Mouse (Mus musculus) cerebellum, adult 9-11 months (tissue): ENCODE results near the gene Akr1d1.

Experiments used
- DNase-seq: peaks from one replicate; pipeline ENCODE4 v3.0.0; 2022

The Akr1d1 gene

GRCm38 (mm10) chr6:37529940-37530339, at the start of gene Akr1d1:
Gene Akr1d1, plus strand, starts transcription at chr6:37530173.
- DNase-seq = no peak

GRCm38 (mm10) chr6:37481147-37481546, 48.8 kb upstream of the Akr1d1 start:
- DNase-seq = no peak

DNA sequence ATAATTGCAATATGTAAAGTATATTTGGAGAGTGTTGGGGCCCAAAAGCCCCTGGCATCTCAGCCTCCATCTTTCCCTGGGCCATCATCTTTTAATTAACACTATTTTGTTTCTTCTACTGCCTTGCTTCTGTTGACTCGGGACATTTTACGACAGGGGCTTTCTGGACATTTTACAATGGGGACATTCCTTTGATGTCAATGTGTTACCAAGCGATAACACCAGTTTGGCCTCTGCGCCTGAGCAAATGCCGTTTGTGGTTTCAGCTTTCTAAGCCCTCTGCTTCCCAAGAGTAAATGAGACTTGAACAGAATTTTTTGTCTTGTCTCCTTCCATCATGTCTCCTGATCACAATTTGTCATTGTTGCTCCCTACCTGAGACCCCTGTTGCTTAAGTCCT, 46.7 kb upstream of the Akr1d1 start:
- no peak for DNase-seq

DNA sequence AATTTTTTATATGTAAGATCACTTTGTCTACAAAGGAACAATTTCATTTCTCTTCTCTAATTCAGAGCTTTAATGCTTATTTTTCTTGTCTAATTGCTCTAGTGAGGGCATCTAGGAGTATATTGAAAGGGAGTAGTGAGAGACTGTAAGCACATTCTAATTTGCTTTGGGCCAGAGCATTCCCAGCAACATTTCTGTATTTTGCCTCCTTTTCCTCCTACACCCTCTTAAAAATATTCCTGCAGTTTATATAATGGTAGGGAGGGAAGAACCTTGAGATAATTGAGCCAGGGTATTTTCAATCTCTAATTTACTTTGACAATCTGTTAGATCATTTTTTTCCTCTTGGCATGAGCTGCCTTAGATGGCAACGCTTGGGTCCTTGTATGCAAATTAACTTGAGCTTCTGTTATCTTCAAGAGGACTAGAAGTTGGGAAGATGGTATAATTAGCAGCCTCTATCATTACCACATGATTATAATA, 45.3 kb upstream of the Akr1d1 start:
- DNase-seq = no peak

- DNase-seq = no peak
These were observed 43.5 kb upstream of the Akr1d1 start for GRCm38 (mm10) chr6:37486502-37486901.

DNA sequence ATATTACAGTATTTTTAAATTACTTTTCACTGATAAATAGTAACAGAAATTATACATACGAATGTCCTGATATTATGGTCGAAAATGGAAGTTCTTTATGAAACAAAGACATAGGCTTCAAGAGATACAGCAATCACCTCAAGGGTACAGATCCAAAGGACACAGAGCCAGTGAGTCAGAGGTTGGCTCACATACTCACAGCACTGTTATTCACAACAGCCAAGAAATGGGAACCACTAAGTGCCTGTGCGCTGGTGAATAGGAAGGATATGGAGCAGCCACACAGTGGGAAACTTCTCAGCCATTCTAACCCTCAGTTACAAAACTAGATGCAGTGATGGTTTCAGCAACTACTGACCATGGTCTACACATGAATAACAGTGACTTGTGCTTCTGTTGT, 37.7 kb upstream of the Akr1d1 start:
- no peak for DNase-seq

GRCm38 (mm10) chr6:37494957-37495356, 35.0 kb upstream of the Akr1d1 start:
- no peak for DNase-seq

- DNase-seq = no peak
These were observed 33.1 kb upstream of the Akr1d1 start for GRCm38 (mm10) chr6:37496866-37497265.

DNA sequence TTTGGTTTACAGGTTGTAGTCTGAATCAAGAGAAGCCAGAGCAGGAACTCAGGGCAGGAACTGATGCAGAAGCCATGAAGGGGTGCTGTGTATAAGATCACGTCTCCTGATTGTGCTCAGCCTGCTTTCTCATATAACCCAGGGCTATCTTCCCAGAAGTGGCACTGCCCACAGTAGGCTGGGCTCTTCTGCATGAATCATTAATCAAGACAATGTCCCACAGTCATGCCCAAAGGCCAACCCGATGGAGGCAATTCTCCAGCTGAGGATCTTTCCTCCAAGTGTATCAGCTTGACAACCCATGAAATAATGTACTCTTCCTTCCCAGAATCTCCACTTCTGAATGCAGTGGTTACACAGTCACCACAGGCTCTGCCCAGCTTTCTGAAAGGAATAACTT, 24.4 kb upstream of the Akr1d1 start:
- DNase-seq = no peak

DNA sequence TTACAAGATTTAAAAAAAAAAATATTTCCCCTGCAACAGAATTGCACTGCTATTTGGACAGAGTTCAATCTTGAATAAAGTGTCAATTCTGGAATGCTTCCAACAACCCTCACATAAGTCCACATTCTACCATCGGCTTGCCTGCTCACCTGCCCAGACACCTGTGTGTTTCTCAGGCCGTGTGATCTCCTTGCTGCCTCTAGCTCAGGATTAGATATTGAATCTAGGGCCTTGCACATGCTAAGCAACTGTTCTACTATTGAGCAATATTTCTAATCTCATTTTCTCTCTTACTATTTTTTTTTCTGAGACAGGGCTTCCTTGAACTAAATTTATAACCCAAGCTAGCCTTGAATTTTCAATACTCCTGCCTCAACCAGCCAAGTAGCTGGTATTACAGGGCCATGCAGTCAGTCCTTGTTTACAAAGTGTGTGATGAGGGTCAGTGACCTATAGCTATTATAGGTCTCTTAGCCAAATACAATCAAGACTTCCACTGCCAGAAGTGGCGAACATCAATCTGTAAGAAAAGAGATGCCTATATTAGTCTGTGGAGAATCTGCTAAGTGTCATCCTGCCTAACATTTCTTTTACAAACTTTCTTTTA, 23.0 kb upstream of the Akr1d1 start:
- DNase-seq = no peak

- no peak for DNase-seq
These were observed 19.2 kb upstream of the Akr1d1 start for GRCm38 (mm10) chr6:37510786-37511185.

DNA sequence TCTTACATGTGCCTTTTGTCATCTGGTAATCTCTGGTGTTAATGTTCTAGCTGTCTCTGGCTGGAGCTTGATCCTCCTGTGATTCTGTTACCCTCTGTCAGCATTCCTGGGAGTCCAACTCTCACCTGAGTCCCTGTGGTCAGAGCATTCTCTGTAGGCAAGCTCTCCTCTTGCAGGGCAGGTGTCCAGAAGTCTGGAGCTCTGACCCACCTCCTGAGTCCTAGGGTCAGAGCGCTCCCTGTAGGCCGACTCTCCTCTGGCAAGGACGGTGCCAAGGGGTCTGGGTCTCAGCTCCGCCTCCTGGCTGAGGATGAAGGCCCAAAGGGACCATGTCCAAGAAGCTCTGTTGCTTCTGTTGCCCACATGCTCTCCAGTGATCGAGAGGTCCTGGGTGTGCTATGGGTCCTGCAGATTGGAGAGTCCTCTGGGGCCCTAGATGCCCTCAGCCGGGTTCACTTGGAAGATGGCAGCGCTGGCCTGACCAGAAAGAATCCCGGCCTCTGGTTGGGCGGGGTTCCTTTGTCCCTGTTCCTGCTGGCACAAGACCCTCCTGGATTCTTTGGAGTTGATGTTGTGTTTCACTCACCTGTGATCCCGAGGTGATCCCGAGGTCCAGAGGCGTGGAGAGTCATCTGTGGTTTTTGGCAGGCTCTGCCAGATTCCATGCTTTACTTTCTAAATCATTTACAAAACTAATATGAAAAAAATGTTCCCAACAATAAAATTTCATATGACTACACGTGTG, 9.2 kb upstream of the Akr1d1 start:
- no peak for DNase-seq

DNA sequence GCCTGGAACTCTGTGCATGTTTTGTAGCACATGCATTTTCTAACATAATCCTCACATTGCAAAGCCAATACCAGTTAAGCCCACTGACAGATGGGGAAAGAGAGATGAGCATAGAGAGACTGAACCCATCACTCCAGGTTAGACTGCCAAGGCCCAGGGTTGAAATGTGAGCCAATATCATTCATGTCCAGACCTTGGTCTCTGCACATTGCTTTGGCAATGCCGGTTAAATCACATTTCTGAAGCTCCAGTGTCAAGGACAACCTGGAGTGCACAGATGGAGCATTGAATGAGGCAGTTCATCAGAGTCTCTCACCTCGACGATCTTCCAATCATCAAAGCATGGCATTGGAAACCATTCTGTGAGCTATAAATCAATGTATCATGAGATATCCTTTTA, 2.1 kb downstream of the Akr1d1 start:
- no peak for DNase-seq

DNA sequence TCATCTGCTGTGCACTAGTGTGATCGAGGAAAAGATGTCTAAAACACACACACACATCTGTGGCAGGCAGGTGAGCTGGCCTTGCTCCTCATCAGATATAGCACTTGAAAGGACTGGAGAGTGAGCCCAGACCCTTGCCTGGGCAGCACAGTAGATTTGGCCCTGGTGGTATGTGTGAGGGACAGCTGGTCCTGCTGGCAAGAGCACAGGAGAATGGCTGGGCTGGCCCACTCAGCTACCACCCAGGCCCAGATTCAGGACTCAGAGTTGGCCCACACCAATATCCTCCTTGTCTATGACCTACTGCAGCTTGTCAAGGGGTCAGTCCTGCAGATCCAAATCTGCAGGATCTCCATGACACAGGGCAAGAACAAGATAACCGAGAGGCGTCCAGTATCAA, 6.9 kb downstream of the Akr1d1 start:
- DNase-seq = no peak

DNA sequence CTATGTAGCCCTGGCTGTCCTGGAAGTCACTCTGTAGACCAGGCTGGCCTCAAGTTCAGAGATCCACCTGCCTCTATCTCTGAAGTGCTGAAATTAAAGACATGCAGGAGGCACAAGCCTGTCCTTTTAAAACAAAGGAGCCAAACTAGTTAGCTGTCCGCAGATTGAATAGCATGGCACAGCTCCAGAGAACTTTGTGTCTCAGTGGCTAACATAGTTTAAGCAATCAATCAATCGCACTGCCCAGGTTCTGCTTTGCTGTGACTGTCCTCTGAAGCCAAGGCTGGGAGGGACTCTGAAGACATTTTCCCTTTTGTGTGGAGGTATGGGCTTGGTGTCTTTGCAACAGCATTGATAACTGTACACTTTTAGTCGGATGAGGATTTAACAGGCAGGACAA, 7.8 kb downstream of the Akr1d1 start:
- no peak for DNase-seq

DNA sequence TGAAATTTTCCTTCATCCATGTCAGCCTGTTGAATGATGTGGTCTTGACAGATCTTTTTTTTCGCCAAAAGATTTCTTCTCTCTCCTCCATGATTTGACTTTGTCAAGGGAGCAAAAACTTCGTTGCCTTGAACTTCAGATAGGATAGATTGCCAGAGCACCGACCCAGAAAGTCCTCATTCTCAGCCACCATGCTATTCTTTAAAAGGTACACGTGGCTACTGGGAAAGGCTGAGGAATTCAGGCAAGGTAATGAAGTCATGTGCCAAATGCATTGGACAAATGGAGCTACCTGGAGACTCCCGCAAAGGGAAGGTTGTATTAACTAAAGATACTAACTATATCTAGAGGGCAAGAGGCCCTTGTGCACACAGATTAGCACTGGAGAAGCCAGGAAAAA, 8.8 kb downstream of the Akr1d1 start:
- no peak for DNase-seq

DNA sequence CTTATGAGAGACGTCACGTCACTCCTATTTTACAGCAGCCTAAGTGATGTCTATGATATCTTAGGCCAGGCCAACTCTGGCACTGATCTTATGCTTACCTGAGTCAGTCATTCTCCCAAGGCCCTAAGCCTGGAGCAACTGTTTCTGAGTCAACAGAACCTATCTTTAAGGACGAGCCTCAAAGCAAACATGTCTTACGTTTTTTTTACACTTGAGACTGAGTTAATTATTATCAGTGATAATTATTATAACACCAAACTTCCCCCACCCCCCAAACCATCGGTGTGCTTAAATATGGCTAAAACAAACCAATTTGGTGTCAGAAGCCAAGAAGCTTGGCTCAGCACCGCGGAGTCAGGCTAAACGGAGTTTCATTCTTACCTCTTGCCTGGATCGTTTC, 9.4 kb downstream of the Akr1d1 start:
- no peak for DNase-seq

DNA sequence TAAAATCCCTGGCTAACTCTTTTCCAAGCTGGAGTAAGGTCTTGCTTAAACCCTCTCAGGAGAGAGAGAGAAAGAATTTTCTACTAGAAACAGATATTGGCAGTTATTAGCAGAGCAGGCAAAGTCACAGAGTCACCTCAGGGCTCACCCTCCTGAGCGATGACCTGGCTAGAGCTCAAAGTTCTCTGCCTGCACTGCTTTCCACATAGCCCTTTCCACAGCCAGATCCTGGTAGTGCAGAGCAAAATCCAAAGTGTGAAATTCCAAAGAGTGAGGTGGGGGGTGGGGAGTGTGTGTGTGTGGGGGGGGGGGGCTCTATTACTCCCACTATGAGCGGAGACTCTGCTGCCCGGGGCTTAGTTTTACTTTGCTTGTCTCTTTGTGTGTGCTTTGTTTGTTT, 10.1 kb downstream of the Akr1d1 start:
- no peak for DNase-seq

- no peak for DNase-seq
These were observed 11.2 kb downstream of the Akr1d1 start for GRCm38 (mm10) chr6:37541171-37541570.

DNA sequence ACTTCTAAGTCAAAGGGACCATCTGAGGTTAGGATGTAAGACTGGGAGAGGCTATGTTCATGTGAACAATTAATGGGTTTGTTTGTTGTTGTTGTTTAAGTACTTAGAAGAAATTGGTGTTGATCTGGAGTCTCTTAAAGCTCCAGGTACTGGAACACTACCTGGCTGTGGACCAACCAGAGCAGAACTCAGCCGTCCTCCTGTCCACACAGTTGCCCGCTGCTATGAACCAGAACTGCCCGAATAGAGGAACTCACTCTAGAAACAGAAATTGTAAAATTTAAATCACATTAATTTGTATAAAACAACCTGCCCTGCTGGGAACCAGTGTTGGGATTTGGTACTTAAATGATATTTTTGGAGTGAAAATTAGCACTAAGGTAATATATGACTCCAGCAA, 12.2 kb downstream of the Akr1d1 start:
- DNase-seq = no peak

DNA sequence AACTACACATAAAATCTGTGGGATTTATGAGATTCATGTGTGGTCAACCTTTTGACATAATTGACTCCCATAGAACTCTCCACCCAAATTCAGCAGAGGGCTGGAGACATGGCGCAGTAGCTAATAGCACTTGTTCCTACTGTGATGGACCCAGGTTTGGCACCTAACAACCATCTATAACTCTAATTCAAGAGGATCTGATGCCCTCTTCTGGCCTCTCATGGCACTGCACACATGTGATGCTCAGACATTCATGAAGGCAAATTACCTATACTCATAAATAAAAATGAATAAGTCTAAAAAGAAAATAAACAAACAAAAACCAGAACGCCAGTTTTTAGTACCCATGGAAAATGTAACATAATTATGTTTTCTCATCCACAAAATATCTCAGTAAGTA, 22.8 kb downstream of the Akr1d1 start:
- DNase-seq = no peak

DNA sequence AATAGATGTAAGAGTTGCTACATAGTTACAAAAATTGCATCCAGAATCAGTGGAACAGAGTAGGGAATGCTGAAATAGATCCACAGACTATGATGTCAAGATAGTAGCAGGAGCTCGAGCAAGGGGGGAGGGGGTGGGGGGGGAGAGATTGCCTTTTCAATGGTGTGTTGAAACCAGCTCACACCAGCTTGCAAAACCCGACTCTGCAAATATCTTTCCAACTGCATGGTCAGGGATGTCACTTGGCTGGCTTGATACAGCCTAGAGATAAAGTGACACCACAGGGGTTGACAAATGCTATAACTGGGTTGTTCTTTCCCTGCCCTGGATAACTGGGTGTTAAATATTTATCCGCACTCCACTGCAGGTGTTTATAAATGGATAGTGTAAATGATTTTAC, 24.0 kb downstream of the Akr1d1 start:
- DNase-seq = no peak

DNA sequence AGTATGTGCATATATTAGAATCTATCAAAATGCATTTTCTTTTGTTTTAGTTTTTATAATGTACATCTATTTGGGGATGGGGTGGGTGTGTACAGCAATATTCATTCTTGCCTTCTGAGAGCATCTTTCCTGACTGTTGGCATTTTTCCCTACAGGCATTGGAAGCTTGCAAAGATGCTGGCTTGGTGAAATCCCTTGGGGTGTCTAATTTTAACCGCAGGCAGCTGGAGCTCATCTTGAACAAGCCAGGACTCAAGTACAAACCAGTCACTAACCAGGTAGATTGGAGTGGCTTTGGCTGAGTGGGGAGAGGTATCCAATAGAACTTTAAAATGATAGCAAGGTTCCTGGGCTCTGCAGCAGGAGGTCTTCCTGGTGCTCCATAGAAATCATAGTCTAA, 24.4 kb downstream of the Akr1d1 start:
- DNase-seq = no peak

- DNase-seq = no peak
These were observed 33.9 kb downstream of the Akr1d1 start for GRCm38 (mm10) chr6:37563861-37564260.

- no peak for DNase-seq
These were observed 37.4 kb downstream of the Akr1d1 start for GRCm38 (mm10) chr6:37567363-37567762.
